Mouse (Mus musculus): ENCODE measurements around the gene H3f3b.

GRCm38 (mm10) chr11:116002894-116003293, 24.9 kb downstream of the H3f3b start:
- TF ChIP-seq CTCF (IDR thresholded peaks at IDR 0.05; ENCODE audit: extremely low read depth, insufficient read depth, insufficient read length, insufficient replicate concordance) (no peak), POLR2A (IDR thresholded peaks at IDR 0.05; ENCODE audit: low read depth, low read length) (no peak)

Data from spleen, adult 2 months (tissue).